13 mouse cellular contexts compared by ENCODE assay signal in genomic region chr1:162008631-162009067, GRCm38 (mm10). TPM values are rescaled to one million over a fixed set of nuclear protein-coding genes. Genes with fewer than 3 reads are reported as not detected.
DNase-seq lines count a peak whose midpoint lies in the region; ATAC-seq lines count a peak whose summit lies in the region.
"Had no signal": no experiment of that assay in that cellular context is flagged by ENCODE, and none has a peak within 500 bp of the region (broad histone marks: within the 10 kb centered on the region; RNA-seq: fewer than 3 reads in every experiment).

No protein-coding gene starts in this region.

- H3K36me3 ChIP-seq in heart, embryonic 10.5 days = no peaks in the 10 kb centered on the region
- no peaks in the 10 kb centered on the region for H3K36me3 ChIP-seq in embryonic facial prominence, embryonic 10.5 days (replicated peaks)
- H3K36me3 ChIP-seq in heart, embryonic 14.5 days (ENCODE audit: control insufficient read depth, insufficient read depth, low read length) = no peaks in the 10 kb centered on the region
- H3K36me3 ChIP-seq in limb, embryonic 15.5 days = no peaks in the 10 kb centered on the region

- 44% methylated on average over 8 of the region's 8 CpGs for WGBS in heart, embryonic 10.5 days
- WGBS in embryonic facial prominence, embryonic 10.5 days = 28% methylated on average over 8 of the region's 8 CpGs
- WGBS in heart, embryonic 14.5 days = 37% methylated on average over 8 of the region's 8 CpGs
- WGBS in limb, embryonic 15.5 days = 9% methylated on average over 8 of the region's 8 CpGs

- H3K4me1 ChIP-seq in heart, embryonic 10.5 days = peaks cover 53% of the 10 kb centered on the region
- H3K4me1 ChIP-seq in embryonic facial prominence, embryonic 10.5 days = peaks cover 91% of the 10 kb centered on the region
- H3K4me1 ChIP-seq in heart, embryonic 14.5 days (ENCODE audit: control insufficient read depth in 2 of 2, insufficient read depth in 2 of 2, low read length in 2 of 2) = peaks cover 37 to 42% of the 10 kb centered on the region in 2 experiments
- H3K4me1 ChIP-seq in limb, embryonic 15.5 days = peaks cover 65% of the 10 kb centered on the region

- H3K27ac ChIP-seq in heart, embryonic 10.5 days = peak overlapping the region; percentile 83
- peak overlapping the region; percentile 90 for H3K27ac ChIP-seq in embryonic facial prominence, embryonic 10.5 days (replicated peaks)
- H3K27ac ChIP-seq in heart, embryonic 14.5 days (replicated peaks in 1 of 2; ENCODE audit: control insufficient read depth in 1 of 2, insufficient read depth in 1 of 2, low read depth in 2 of 2, low read length in 2 of 2) = peak overlapping the region; percentile 15 to 57
- H3K27ac ChIP-seq in limb, embryonic 15.5 days = peak overlapping the region; percentile 97
- H3K27ac ChIP-seq: forebrain, embryonic 13.5 days had no signal

- DNase-seq in heart, embryonic 10.5 days (ENCODE audit: low spot score) = no peak
- DNase-seq in heart, adult 8-10 months (ENCODE audit: low spot score) = no peak
- peak; percentile 64 for DNase-seq in embryonic facial prominence, embryonic 10.5 days (ENCODE audit: low spot score)
- no peak for DNase-seq in left cerebral cortex, adult 18-20 months (ENCODE audit: low spot score in 2 of 2)
- DNase-seq: cerebellum, adult 11-12 months; kidney, adult 2 months; thymus, postnatal 14 days had no signal

- H3K4me3 ChIP-seq in heart, embryonic 10.5 days = no peak overlapping the region
- H3K4me3 ChIP-seq in embryonic facial prominence, embryonic 10.5 days = peak overlapping the region; percentile 1; the same call in 1 of the 2 replicates
- no peak overlapping the region for H3K4me3 ChIP-seq in heart, embryonic 14.5 days (ENCODE audit: control insufficient read depth in 1 of 2, insufficient read depth in 1 of 2, low read depth in 1 of 2, low read length in 2 of 2)
- no peak overlapping the region for H3K4me3 ChIP-seq in limb, embryonic 15.5 days
- H3K4me3 ChIP-seq: forebrain, embryonic 13.5 days had no signal

- no peak for ATAC-seq in heart, embryonic 14.5 days (ENCODE audit: insufficient number of reproducible peaks, insufficient read depth, low FRiP score, low read depth)
- ATAC-seq in limb, embryonic 15.5 days (ENCODE audit: insufficient number of reproducible peaks, low FRiP score, low TSS enrichment, low read depth) = peak; percentile 68
- ATAC-seq in CD4-positive, CD25-positive, alpha-beta regulatory T cell, adult 4 months = no peak
- no peak for ATAC-seq in megakaryocyte, adult 5-6 weeks (ENCODE audit: poor library complexity, severe bottlenecking)
- ATAC-seq: forebrain, embryonic 13.5 days had no signal

- no peaks in the 10 kb centered on the region for H3K9me3 ChIP-seq in heart, embryonic 10.5 days
- no peaks in the 10 kb centered on the region for H3K9me3 ChIP-seq in embryonic facial prominence, embryonic 10.5 days
- H3K9me3 ChIP-seq in heart, embryonic 14.5 days (ENCODE audit: control insufficient read depth, low read length) = no peaks in the 10 kb centered on the region
- H3K9me3 ChIP-seq in limb, embryonic 15.5 days = no peaks in the 10 kb centered on the region
- H3K9me3 ChIP-seq: forebrain, embryonic 13.5 days had no signal

- H3K27me3 ChIP-seq in heart, embryonic 10.5 days (ENCODE audit: insufficient read depth, poor library complexity, severe bottlenecking) = no peaks in the 10 kb centered on the region
- no peaks in the 10 kb centered on the region for H3K27me3 ChIP-seq in embryonic facial prominence, embryonic 10.5 days (replicated peaks; ENCODE audit: low read depth, poor library complexity, severe bottlenecking)
- no peaks in the 10 kb centered on the region for H3K27me3 ChIP-seq in heart, embryonic 14.5 days (ENCODE audit: control insufficient read depth, insufficient read depth, low read length)
- H3K27me3 ChIP-seq in limb, embryonic 15.5 days = no peaks in the 10 kb centered on the region
- H3K27me3 ChIP-seq: forebrain, embryonic 13.5 days had no signal

- H3K4me2 ChIP-seq in heart, embryonic 14.5 days (ENCODE audit: low read length) = no peak overlapping the region
- H3K4me2 ChIP-seq in limb, embryonic 15.5 days = peak overlapping the region; percentile 29
- H3K4me2 ChIP-seq: forebrain, embryonic 13.5 days had no signal

- H3K9ac ChIP-seq in heart, embryonic 14.5 days (ENCODE audit: low read length) = no peak overlapping the region
- no peak overlapping the region for H3K9ac ChIP-seq in limb, embryonic 15.5 days
- H3K9ac ChIP-seq: forebrain, embryonic 13.5 days had no signal

RNA-seq across cellular contexts. Expression of gene 4930558K02Rik, which starts 29.2 kb away (rescaled TPM):
- not detected in 2 replicates for polyA plus RNA-seq in heart, embryonic 10.5 days (2016; fragmentation: Nextera tagmentation; extraction: Ambion mirVana)
- not detected for total RNA-seq in heart, adult 8-10 months (2022)
- not detected in 2 replicates for polyA plus RNA-seq in embryonic facial prominence, embryonic 10.5 days (2016; fragmentation: Nextera tagmentation; extraction: Ambion mirVana)
- not detected in 2 replicates for polyA plus RNA-seq in heart, embryonic 14.5 days (2014; fragmentation: Nextera tagmentation; extraction: Ambion mirVana)
- polyA plus RNA-seq in limb, embryonic 15.5 days (2015; fragmentation: Nextera tagmentation; extraction: Ambion mirVana) = not detected in 2 replicates
- not detected for total RNA-seq in left cerebral cortex, adult 18-20 months (2021)
- not detected for polyA plus RNA-seq in CD4-positive, CD25-positive, alpha-beta regulatory T cell, adult 4 months (2017; shearing (Covaris generic))
- total RNA-seq in megakaryocyte, adult 5-6 weeks (2015) = not detected in 2 replicates
- not detected in 2 replicates for total RNA-seq in megakaryocyte, adult 5-6 weeks (2017)
- total RNA-seq: liver, adult 2 months had no signal
- polyA plus RNA-seq: forebrain, embryonic 13.5 days; kidney, adult 2 months; liver, adult 2 months had no signal

RNA-seq across cellular contexts. Expression of gene Pigc, which starts 39.7 kb away (rescaled TPM):
- 24.0 and 29.9 TPM in 2 replicates for polyA plus RNA-seq in heart, embryonic 10.5 days (2016; fragmentation: Nextera tagmentation; extraction: Ambion mirVana)
- total RNA-seq in heart, adult 8-10 months (2022) = 10 to 100 TPM in 3 of 4 experiments, 1 to 10 TPM in 1; 10.0 to 11.2 (median 10.5) TPM
- polyA plus RNA-seq in embryonic facial prominence, embryonic 10.5 days (2016; fragmentation: Nextera tagmentation; extraction: Ambion mirVana) = 27.2 and 27.8 TPM in 2 replicates
- polyA plus RNA-seq in heart, embryonic 14.5 days (2014; fragmentation: Nextera tagmentation; extraction: Ambion mirVana) = 24.8 and 33.1 TPM in 2 replicates
- 48.2 and 51.4 TPM in 2 replicates for polyA plus RNA-seq in limb, embryonic 15.5 days (2015; fragmentation: Nextera tagmentation; extraction: Ambion mirVana)
- total RNA-seq in left cerebral cortex, adult 18-20 months (2021) = 10 to 100 TPM; 10.8 to 17.3 TPM
- polyA plus RNA-seq in CD4-positive, CD25-positive, alpha-beta regulatory T cell, adult 4 months (2017; shearing (Covaris generic)) = 10 to 100 TPM; 26.7 to 28.0 TPM
- 11.7 and 13.5 TPM in 2 replicates for total RNA-seq in megakaryocyte, adult 5-6 weeks (2015)
- 19.1 and 23.2 TPM in 2 replicates for total RNA-seq in megakaryocyte, adult 5-6 weeks (2017)

Comparison
In these comparisons a context has a peak if more than half of its experiments do, and no peak if none do; other contexts are left out.
1. H3K27ac ChIP-seq: peak in every context shown above with its lines; median percentile 97 in limb, embryonic 15.5 days; 90 in embryonic facial prominence, embryonic 10.5 days; 83 in heart, embryonic 10.5 days; 36 in heart, embryonic 14.5 days.